Mouse (Mus musculus): Measurements from ENCODE around the gene Adcy10.

Adcy10 gene

DNA sequence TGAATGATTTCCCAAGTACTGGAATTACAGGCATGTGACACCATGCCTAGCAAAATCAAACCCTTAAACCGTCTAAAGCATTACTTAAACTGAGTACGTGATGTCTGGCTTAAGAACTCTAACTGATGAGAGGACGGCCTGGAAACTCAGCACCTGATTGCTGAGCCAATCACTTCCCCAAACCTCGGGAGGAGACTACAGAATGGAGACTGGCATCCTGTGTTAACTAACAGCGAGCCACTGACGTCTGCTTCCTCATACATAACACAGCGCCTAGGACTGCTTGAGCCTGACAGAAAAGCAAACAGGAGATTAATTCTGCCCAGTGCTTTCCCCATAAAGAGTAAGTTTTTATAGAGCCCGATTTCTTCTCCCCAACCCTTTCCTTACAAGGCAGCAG, 119.2 kb downstream of the Adcy10 start:
- DNase-seq (ENCODE audit: low spot score in 2 of 2): no peak

DNA sequence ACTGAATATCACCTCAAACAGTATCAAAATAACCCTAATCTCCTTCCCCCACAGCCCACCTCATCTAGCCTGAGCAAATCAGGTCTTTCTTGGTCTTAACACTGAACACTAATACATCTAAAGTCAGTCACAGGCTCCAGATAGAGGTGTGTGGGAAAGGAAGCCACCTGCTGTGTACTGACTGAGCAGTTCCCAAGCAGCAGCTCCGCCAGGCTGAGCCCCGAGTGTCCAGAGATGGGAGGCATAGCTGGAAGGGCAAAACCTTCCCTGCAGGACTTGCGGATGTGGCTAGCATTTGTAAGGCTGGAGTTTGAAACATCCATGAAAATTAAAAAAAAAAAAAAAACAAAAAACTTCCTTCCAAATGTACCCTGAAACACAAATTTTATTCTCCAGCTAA, 120.1 kb downstream of the Adcy10 start:
- no peak for DNase-seq (ENCODE audit: low spot score in 2 of 2)

DNA sequence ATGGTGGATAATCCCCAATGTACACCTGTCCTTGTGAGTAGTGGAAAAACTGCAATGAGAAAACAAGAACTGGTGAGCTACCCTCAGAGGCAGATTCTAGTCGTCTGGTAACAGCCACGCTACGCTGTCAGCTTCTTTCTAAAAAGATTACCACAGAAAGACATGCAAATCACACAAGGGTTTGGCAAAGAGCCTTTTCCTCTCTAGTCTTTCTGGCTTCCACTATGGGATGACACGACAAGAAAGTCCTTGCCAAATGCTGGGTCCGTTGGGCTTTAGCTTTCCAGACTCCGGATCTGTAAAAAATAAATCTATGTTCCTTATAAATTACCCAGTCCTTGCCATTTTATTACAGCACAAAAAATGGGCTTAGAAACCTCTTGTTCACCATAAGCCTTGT, 120.8 kb downstream of the Adcy10 start:
- no peak for DNase-seq (ENCODE audit: low spot score in 2 of 2)

DNA sequence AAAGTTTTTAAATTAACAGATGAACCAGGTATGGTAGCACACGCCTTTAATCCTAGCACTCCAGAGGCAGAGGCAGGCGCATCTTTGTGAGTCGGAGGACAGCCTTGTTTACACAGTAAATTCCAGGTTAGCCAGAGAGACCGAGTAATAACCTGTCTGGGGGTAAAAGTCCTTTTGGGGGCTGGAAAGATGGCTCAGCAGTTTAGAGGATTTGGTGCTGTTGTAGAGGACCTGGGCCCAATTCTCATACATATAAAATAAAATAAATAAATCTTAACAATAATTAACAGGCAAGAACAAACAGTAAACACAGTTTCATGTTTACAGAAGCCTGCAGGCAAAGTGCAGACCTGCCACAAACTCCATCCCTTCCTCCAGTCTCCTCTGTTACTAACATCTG, 123.9 kb downstream of the Adcy10 start:
- no peak for DNase-seq (ENCODE audit: low spot score in 2 of 2)

DNA sequence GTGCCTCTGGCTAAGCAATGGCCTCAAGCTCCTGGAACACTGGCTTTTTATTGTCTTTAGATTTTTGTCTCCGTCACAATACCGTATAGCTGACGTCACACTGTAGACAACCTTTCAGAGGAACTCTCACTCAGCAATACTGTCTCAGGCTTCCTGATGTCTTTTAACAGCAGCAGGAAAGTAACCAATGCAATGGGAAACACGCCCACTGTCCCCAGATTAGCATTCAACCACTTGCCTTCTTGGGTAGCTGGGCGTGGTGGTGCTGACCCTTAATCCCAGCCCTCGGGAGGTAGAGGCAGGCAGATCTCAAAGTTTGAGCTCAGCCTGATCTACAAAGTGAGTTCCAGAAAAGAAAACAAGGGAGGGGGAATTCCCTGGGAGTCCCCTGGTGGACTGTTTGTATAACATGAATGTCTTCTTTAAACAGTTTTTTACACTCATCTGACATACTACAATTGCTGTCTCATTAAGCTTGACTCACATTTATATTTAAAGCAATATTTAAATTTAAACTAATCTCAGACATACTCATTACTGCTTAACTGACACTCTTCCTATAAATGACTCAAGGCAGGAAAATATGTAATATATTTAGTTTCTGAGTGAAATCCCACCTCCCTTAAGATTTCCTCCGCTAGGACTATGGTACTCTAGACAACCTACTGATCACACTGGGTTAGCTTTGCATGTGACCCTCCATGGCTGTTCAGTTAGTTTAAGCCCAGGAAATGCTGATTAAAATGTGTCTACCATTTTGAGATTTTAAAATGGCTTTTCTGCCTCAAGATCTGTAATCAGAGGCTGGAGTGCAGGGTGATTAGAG, 124.7 kb downstream of the Adcy10 start:
- DNase-seq (ENCODE audit: low spot score in 2 of 2): no peak

DNA sequence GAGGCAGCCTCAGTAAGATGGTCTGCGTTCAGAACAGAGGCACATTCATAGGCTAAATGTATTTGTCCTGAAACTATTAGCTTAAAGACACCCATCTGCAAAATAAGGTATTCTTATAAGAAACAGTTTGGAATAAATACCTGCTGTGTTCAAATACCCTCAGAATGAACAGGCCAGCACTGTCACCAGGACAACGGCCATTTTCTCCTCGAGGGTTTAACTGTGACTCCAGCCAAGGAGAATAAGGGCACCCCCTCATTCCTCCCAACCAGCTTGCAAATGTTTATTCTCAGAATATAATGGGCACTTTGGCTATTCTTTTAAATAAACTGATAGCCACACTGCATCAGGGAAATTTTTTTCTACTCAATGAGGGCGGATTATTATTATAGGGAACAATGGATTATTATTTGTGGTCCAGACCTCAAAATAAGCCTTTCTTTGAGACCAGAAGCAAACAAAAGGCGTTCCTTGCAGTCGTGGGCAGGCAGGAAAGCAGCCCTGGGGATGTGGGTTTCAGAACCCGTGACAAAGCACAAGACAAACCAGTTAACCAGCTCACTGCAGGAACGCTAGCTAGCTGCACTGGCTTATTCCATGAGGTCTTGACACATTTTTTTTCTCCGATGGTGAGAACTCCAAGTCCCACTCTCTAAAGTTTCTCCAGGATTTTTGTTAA, 125.5 kb downstream of the Adcy10 start:
- no peak for DNase-seq (ENCODE audit: low spot score in 2 of 2)

DNA sequence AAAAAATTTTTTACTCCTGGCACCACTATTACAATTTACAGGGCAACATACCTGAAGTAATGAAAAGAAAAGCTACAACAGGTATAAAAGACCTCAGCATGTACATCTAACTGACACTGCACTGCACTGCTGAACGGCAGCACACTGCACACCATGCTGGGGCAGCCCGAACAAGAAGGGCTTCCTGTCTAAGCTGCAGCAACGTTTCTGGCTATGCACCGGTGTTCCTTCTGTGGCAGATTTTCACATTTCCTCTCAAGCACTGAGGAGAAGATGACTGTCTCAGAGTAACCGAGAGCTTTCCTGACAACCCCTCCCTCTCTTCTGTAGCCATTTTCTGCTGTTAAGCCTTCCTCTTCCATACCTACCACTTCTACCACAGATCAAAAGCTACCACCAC, 127.7 kb downstream of the Adcy10 start:
- DNase-seq (ENCODE audit: low spot score in 2 of 2): no peak

DNA sequence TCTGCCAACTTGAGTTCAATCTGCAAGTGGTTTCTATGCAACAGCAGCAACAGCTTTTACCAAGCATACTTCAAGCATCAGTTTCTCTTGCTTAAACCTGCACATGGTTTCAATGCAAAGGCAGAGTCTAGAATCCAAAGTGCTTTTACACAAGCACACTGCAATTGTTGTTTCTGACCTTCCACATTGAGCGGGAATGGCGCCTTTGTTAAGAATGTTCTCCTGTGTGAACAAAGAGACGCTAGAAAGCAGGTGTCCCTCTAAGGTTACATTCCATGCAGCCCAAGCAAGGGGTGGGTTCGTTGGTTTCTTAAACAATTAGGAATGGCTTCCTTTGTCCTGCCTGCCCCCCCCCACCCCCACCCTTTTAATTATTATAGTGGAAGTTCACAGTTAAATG, 128.9 kb downstream of the Adcy10 start:
- no peak for DNase-seq (ENCODE audit: low spot score in 2 of 2)

DNA sequence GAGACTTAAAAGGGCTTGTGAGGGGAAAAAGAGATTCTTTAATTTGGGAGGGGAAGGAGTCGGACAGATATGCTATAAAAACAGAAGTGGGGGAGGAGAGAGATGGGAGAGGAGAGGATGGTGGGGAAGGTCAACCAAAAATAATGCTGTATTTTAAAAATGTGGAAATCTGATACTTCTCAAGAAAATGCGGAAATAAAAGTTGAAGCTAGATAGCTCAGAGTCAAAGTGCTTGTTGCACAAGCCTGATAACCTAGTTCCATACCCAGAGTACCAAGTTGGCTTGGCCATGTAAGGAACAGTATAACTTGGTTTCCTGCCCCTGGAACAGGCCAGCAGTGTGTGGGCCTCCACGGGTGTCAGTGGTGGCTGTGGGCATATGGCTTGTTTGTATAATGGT, 129.8 kb downstream of the Adcy10 start:
- no peak for DNase-seq (ENCODE audit: low spot score in 2 of 2)

DNA sequence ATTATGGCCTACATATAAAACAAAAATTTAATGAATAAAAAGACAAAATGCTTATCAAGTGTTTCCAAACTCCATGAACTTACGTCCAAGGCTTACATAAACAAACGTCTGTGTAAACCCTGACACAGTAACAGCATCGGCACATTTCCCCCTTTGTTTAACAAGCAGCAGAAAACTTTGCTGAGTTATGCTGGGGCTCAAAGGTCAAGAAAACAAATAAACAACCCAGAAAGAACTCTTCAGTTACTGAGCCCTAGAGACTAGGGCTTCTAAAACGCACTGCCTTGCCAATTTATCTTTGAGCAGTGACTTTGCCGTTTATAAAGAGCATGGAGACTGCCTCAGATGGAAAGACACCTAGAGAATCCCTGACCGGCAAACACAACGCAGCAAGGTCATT, 131.7 kb downstream of the Adcy10 start:
- DNase-seq (ENCODE audit: low spot score in 2 of 2): no peak

DNA sequence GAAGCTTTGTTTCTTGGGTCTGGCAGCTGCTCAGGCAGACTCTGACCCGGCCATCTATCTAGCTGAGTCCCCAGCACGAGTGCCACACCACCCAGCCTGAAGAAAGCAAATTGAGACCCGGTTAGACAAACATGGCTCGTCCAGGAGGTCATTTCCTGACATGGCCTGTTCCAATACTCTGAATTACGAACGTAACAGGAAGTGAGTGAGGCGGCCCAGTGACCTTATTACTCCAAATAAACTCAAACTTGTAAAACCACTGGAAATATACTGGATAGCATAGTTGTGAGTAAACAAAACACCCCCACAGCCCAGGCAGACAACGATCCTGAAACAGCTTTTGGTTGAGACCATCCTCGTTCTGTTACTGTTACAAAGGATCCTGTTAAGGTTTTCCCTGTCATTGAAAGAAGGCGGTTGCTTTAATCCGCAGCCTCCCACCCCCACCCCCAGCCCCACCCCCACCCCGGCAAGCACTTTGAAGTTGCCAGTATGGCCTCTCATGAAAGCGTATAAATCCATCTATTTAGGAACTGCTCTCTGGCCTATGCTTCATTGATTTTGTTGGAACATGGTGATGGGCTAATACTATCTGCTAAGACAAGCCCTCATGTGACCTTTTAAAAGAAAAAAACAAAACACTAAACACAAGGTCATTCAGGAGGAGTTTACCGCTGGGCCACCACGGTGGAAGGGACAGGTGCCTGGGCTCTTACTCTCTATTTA, 132.3 kb downstream of the Adcy10 start:
- no peak for DNase-seq (ENCODE audit: low spot score in 2 of 2)

DNA sequence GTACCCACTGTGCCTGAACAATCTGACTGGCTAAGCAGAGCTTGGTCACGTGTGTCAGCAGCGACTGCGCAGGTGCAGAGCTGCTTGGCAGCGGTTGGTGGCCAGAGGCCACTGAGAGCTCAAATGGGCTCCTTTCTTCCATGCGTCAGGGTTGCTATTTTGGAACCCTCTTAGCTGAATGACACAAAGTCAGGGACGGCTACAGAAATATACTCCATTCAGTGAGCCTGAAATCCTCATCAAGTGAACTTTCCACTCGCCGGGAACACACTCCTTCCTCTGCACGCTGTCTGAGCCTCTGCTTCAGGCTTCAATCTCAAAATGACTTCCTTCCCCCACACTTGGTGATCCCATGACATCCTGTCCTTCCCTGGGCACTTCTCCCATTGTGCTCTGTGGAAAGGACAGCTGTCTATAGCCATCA, 133.2 kb downstream of the Adcy10 start:
- no peak for DNase-seq (ENCODE audit: low spot score in 2 of 2)

DNA sequence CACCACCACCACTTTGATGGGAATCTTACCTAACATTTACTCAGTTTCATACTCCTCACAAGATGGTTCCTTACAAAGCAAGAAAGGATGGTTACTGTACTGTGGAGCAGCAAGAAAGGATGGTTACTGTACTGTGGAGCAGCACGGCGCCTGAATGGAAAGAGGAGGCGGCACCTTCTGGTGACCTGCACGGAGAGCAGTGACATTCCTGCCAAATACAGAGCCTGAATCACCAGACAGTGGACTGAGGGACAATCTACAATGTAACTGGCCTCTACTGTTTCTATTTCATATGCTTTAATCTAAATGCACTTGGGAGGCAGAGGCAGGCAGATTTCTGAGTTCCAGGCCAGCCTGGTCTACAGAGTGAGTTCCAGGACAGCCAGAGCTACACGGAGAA, 140.1 kb downstream of the Adcy10 start:
- no peak for DNase-seq (ENCODE audit: low spot score in 2 of 2)

DNA sequence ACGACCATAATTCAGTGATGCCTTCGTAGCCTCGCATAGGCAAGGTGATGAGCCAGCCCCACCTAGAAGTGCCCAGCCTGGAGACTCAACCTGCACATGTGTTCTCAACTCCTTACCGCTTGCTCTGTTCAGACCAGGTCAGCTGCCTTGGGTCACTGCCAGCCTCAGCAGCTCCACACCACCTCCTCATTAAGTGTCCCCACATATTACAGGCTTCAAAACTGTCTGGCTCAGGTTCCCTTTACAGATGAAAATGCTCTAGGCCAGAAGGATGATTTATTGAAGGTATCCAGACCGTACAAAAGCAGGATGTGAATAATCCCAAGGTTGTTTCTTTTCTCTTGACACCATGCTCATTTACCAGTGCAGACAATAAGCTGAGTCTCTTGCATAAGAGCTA, 140.9 kb downstream of the Adcy10 start:
- DNase-seq (ENCODE audit: low spot score in 2 of 2): no peak
